Mouse (Mus musculus): Measurements from ENCODE around the gene Pcnx3.

Pcnx3 gene

DNA sequence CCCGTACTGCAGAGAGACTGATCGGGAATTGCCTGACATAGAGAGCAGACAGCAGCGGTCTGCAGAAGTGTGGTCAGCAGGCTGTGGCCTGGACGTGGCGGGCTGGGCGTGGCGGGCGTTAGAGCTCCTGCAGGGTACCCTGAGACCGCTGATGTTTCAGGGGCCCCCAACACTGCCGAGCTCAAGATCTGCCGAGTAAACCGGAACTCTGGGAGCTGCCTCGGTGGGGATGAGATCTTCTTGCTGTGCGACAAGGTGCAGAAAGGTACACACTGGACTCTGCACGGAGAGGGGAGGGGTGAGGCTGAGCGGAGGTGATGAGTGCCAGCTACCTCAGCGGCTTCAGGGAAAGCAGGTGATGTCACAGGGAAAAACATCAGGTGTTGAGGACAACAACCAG, 47.7 kb downstream of the Pcnx3 start:
- DNase-seq (ENCODE audit: low spot score in 2 of 2) = no peak

DNA sequence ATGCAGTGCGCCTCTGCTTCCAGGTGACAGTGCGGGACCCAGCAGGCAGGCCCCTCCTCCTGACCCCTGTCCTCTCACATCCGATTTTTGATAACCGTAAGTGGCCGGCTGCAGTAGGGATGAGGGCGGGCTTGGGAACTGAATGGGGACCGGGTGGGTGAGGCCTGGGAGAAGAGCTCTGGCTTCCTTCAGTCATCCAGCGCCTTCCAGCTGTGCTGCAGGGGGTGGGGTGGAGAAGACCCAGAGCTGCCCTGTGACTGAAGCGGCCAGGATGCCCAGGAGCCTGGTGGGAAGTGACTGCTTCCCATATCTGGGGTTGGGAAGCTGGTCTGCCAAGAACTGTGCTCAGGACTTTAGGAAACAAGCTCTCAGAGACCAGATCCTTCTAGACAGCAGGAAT, 48.4 kb downstream of the Pcnx3 start:
- no peak for DNase-seq (ENCODE audit: low spot score in 2 of 2)

DNA sequence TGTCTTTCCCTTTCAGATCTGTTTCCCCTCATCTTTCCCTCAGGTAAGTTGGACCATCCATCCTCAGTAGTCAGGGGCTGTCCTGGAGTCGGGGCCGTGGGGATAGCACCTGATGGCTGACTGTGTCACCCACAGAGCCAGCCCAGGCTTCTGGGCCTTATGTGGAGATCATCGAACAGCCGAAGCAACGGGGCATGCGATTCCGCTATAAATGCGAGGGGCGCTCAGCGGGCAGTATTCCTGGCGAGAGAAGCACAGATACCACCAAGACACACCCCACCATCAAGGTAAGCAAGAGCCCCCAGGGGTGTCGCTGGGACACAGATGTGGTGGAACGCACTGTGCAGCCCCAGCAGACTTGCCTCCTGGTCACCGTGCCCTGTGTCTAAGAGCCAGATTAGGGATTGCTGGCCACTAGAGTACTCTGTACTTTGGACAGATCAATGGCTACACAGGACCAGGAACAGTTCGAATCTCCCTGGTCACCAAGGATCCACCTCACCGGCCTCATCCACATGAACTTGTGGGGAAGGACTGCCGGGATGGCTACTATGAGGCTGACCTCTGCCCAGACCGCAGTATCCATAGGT, 50.2 kb downstream of the Pcnx3 start:
- no peak for DNase-seq (ENCODE audit: low spot score in 2 of 2)

DNA sequence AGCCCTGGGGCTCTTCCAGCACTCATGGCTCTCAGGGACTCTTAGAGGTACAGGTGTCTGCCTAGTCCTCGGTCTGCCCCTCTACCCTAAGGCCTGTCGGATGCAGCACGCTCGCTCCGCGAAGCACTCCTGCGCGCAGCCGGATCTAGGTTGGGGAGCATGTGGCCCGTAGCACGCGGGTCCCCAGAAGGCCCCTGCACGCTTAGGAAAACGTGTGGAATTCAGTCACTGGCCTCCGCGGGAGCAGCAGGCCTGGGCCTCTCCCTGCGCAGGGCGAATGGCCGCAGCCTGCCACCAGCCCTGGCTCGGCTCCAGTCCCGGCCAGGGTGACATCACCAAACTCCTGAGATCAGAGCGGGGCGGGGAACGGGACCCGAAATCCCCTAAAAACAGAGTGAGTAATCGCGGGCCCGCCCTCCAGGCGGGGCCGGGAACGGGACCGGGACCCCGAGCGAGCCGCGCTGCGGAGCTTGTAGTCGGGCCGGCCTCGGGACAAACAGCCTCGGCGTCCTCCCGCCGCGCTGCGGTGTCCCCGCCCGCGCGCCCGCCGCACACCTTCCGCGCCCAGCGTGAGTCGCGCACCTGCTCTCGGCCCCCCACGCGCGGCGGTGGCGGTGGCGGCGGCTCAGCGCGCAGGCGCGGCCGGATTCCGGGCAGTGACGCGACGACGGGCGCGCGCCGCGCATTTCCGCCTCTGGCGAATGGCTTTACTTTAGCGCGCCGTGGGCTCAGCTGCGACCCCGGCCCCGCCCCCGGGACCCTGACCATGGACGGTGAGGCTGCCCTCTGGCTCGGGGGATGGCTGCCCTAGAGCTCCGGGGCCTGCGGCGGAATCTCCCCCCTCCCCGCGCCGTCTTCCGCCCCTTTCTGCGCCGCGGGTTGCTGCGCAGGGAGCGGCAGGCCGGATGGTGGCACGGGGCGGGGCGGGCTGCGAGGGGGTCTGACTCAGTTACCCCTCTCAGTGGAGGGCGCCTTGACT, 51.4 kb downstream of the Pcnx3 start, which contains the start of gene Rela:
Gene Rela (plus strand): TSS at position 415 of the 979 bp plus-strand sequence.
- DNase-seq (ENCODE audit: low spot score in 2 of 2) = peak; percentile 90 to 92

DNA sequence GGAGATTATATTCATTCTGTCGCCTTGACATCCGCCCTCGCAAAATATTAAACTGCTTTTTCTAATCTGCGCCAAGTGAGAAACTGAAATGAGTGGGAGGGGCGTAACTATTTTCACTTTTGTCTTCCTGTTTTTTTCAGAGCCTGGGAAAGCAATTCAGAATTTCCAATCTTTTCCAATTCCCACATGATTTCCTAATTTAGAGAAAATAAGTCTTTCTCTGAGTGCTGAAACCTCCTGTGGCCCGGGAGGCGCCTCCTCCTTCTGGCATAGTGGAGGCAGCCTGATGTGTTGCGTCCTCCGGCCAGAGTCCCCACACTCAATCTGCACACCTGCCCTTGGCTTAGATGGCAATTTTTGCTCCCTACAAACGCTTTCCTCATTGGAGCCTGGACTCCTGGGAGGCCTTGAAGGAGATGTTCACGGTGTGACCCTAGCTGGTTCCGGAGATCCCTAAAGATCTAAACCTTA, 52.1 kb downstream of the Pcnx3 start:
- DNase-seq (ENCODE audit: low spot score in 2 of 2) = peak in 1 of 2 experiments; percentile 51

DNA sequence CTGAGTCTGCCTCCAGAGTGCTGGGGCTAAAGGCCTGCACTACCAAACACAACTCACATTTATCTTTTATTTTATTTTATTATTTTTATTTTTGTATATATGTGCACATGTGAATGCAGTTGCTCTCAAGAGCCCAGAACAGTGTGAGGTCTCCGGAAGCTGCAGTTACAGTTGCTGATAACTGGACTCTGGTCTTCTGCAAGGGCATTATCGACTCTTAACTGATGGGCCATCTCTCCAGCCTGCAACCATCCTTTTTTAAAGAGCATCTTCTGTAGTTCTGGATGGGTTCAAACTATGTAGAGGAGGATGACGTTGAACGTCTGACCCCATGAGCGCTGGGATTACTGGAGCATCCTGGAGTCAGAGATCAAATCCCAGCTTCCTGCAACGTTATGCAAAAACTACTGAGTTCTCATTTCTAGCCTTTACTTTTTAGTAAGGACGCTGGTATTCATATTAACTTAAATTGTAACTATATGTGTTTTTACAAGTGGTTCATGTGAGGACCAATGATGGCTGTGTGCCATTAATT, 52.6 kb downstream of the Pcnx3 start:
- no peak for DNase-seq (ENCODE audit: low spot score in 2 of 2)

DNA sequence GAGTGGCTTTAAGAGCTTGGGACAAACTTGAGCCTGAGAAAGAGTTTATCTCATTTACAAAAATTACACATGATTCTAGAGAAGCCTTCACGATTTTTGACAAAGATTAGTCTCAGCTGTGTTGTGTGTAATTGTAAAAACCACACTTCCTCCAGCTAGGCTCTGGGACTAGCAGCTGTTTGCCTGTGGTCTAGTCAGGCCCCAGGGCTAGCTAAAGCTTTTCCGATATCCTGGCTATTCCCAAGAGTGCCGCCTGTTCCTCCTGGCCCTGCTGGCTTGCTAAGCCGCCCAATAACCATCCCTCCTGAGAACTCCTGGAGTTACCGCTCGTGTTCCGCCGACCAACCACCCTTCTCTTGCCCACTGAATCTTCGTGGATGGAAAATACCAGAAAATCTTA, 56.6 kb downstream of the Pcnx3 start:
- DNase-seq (ENCODE audit: low spot score in 2 of 2) = no peak

DNA sequence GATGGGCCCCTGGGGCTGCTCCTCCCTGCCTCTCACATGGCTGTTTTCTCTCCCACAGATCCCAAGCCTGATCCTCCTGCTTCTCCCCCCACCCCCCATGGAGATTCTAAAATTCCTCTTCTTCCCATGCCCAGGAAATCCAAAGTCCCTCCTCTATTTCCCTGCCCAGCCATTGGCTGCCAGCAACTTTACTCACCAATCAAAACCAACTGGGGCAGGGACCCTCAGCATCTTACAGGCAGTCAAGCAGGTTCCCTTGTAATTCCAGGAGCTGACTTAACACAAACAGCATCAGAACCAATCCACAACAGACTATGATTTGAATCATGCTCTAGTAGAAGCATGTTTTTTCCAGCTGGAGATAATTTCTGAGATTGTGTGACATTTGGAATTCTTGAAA, 58.8 kb downstream of the Pcnx3 start:
- DNase-seq (ENCODE audit: low spot score in 2 of 2) = no peak

DNA sequence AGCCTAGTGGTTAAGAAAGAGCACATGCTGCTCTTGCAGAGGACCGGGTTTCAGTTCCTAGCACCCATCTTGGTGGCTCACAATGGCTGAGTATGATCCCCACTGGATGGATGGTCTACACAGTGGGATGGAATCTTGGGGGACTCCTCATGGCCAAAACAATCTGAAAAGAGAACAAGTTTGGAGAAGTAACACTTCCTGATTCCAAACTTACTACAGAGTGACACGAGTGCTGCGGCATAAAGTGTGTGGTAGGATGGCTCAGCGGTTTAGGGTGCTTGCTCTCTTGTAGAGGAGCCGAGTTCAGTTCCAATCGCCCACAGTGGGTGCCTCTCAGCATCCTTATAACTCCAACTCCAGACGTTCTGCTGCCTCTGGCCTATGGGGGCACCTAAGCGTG, 63.4 kb downstream of the Pcnx3 start:
- no peak for DNase-seq (ENCODE audit: low spot score in 2 of 2)

DNA sequence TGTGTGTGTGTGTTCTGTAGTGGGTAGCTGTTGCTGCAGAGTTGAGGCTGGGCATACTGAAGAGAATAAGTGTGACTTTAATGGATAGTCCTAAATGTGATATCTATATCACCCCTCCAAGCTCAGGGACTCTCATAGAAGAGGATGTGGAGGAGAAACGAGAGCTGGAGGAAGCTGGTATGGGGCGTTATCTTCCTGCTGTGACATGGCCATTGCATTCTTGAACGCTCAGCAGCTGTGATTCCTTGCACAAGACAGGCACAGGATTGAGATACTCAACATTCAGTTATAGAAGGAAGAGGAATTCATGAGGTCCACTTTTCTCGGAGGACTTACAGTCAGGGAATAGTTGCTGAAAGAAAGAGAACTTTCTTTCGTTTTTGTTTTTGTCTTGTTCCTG, 66.8 kb downstream of the Pcnx3 start:
- no peak for DNase-seq (ENCODE audit: low spot score in 2 of 2)

DNA sequence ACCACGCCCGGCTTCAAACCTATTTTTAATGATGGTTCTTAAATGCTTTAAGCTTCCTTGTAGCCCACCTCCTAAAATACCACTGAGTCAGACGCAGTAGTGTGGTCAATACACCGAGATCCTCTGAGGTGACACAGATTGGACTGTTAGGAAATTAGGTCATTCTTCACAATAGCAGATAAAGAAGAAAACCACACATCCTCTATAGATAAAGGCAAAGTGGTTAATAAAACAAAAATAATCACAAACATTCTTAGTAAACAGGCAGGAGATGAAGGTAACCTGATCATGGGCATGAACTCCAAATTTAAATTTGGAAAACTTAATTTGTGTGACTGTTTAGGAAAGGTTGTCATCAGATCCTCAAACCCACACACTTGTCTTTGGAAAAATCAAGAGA, 68.7 kb downstream of the Pcnx3 start:
- no peak for DNase-seq (ENCODE audit: low spot score in 2 of 2)

DNA sequence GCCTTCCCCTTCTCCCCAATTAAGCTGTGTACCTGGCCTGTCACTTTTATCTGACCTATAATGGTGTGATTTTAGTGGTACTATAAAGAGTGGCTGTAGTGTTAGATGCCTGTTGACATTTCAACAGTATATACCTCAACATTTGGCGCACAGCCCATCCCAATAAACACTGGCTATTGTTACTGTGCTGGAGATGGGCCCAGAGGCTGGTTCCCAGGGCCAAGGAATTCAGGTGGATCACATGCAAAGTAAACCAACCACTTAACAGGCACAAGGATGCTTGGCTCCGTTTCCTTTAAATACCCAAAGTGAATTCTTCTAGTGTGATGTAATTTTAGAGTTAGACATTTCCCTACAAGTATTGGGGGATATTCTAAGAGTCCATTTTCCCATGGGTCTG, 73.8 kb downstream of the Pcnx3 start:
- no peak for DNase-seq (ENCODE audit: low spot score in 2 of 2)

Data from frontal cortex, postnatal 36 days (tissue).